Mouse (Mus musculus) embryonic facial prominence, embryonic 11.5 days (tissue): ENCODE measurements around the gene Prkd1. TPM values are rescaled to one million over a fixed set of nuclear protein-coding genes. Genes with fewer than 3 reads are reported as not detected.

Experiments
- ATAC-seq: fragments of 200-750 bp; cut with Nextera tagmentation; replicated peaks from 2 replicates; pipeline ENCODE4 v1.8.0; 2017; ENCODE audit warnings: low read depth; ENCODE audit not compliant: insufficient number of reproducible peaks, low FRiP score, low TSS enrichment
- DNase-seq: peaks from one replicate; pipeline ENCODE4 v3.0.0-alpha.2; 2015; ENCODE audit warnings: low spot score
- H3K27ac ChIP-seq: fragments of 300-500 bp; sonication (generic); replicated peaks from 2 replicates; pipeline ENCODE4 v1.5.1; 2014; ENCODE audit warnings: mild to moderate bottlenecking, low read depth, low read length, control low read depth
- H3K27me3 ChIP-seq: fragments of 300-500 bp; sonication (generic); 2 replicates; pipeline ENCODE4 v1.6.1; 2014; ENCODE audit warnings: mild to moderate bottlenecking, low read length, moderate library complexity, mixed read lengths; ENCODE audit not compliant: control insufficient read depth, insufficient read depth
- H3K36me3 ChIP-seq: fragments of 300-500 bp; sonication (generic); replicated peaks from 2 replicates; pipeline ENCODE4 v1.6.1; 2014; ENCODE audit warnings: low read depth, mild to moderate bottlenecking, low read length, moderate library complexity, mixed read lengths; ENCODE audit not compliant: control insufficient read depth, insufficient read depth
- H3K4me1 ChIP-seq: fragments of 300-500 bp; sonication (generic); 2 replicates; pipeline ENCODE4 v1.6.1; 2014; ENCODE audit warnings: low read length, mixed read lengths; ENCODE audit not compliant: control insufficient read depth, insufficient read depth
- H3K4me2 ChIP-seq: fragments of 300-500 bp; sonication (generic); 2 replicates; pipeline ENCODE4 v1.6.1; 2014; ENCODE audit warnings: low read depth, mild to moderate bottlenecking, control low read depth, low read length, moderate library complexity
- H3K4me3 ChIP-seq: fragments of 300-500 bp; sonication (generic); 2 replicates; pipeline ENCODE4 v1.5.1; 2014; ENCODE audit warnings: low read depth, low read length, control low read depth
- H3K9ac ChIP-seq: fragments of 300-500 bp; sonication (generic); replicated peaks from 2 replicates; pipeline ENCODE4 v1.6.1; 2014; ENCODE audit warnings: mild to moderate bottlenecking, control low read depth, low read length
- H3K9me3 ChIP-seq: fragments of 300-500 bp; sonication (generic); replicated peaks from 2 replicates; pipeline ENCODE4 v1.6.1; 2016; ENCODE audit warnings: mild to moderate bottlenecking, low read length, inconsistent platforms, mixed read lengths; ENCODE audit not compliant: control insufficient read depth
- WGBS: fragments of 180-500 bp; shearing (Covaris S2); extraction: QIAGEN DNeasy Blood & Tissue Kit; methylation state at CpG from one replicate; pipeline ENCODE4 v1.1.7; 2014; 5-methylcytosine and 5-hydroxymethylcytosine counted together
- polyA plus RNA-seq: library from polyadenylated mRNA; unstranded; fragments of >200 nt; fragmentation: Nextera tagmentation; extraction: Ambion mirVana; gene quantifications from 2 replicates; pipeline ENCODE4 v1.2.1, GENCODE M21; 2014

The Prkd1 gene
- polyA plus RNA-seq, 1 experiment from 2014 or later = 7.3 TPM

GRCm38 (mm10) chr12:50546394-50546793 lies 102.5 kb downstream of the Prkd1 start:
- no peak overlapping the region for H3K9ac ChIP-seq
- no peak for ATAC-seq
- DNase-seq = no peak
- no peak overlapping the region for H3K4me3 ChIP-seq
- H3K9me3 ChIP-seq = no peaks in the 10 kb centered on the region
- no peaks in the 10 kb centered on the region for H3K4me1 ChIP-seq
- H3K27ac ChIP-seq = no peak overlapping the region
- WGBS = 91% methylated on average over 5 of the region's 5 CpGs
- no peaks in the 10 kb centered on the region for H3K27me3 ChIP-seq
- no peak overlapping the region for H3K4me2 ChIP-seq
- no peaks in the 10 kb centered on the region for H3K36me3 ChIP-seq

- ATAC-seq (no peak), DNase-seq (no peak)
- Histone ChIP-seq H3K4me3 (no peak overlapping the region), H3K27ac (no peak overlapping the region), H3K36me3 (no peaks in the 10 kb centered on the region), H3K4me1 (no peaks in the 10 kb centered on the region), H3K27me3 (no peaks in the 10 kb centered on the region), H3K9ac (no peak overlapping the region), H3K4me2 (no peak overlapping the region), H3K9me3 (no peaks in the 10 kb centered on the region)
- 52% methylated on average over 5 of the region's 5 CpGs for WGBS
These were observed 103.3 kb downstream of the Prkd1 start for GRCm38 (mm10) chr12:50545610-50545919.

- H3K9ac ChIP-seq = no peak overlapping the region
- no peak for DNase-seq
- WGBS = 46% methylated on average over 8 of the region's 8 CpGs
- no peaks in the 10 kb centered on the region for H3K4me1 ChIP-seq
- H3K4me2 ChIP-seq = no peak overlapping the region
- no peak for ATAC-seq
- no peaks in the 10 kb centered on the region for H3K36me3 ChIP-seq
- no peak overlapping the region for H3K4me3 ChIP-seq
- H3K27ac ChIP-seq = no peak overlapping the region
- no peaks in the 10 kb centered on the region for H3K9me3 ChIP-seq
- H3K27me3 ChIP-seq = no peaks in the 10 kb centered on the region
These were observed 103.9 kb downstream of the Prkd1 start for GRCm38 (mm10) chr12:50544855-50545609.

GRCm38 (mm10) chr12:50540793-50541192 lies 108.1 kb downstream of the Prkd1 start:
- Histone ChIP-seq H3K9me3 (no peaks in the 10 kb centered on the region), H3K36me3 (no peaks in the 10 kb centered on the region), H3K4me1 (no peaks in the 10 kb centered on the region), H3K4me2 (no peak overlapping the region), H3K9ac (no peak overlapping the region), H3K27me3 (no peaks in the 10 kb centered on the region), H3K27ac (no peak overlapping the region), H3K4me3 (no peak overlapping the region)
- DNase-seq = no peak
- 88% methylated on average over 5 of the region's 5 CpGs for WGBS
- no peak for ATAC-seq

- DNase-seq (no peak), ATAC-seq (no peak)
- Histone ChIP-seq H3K9ac (no peak overlapping the region), H3K4me3 (no peak overlapping the region), H3K36me3 (no peaks in the 10 kb centered on the region), H3K9me3 (no peaks in the 10 kb centered on the region), H3K4me1 (no peaks in the 10 kb centered on the region), H3K4me2 (no peak overlapping the region), H3K27ac (no peak overlapping the region), H3K27me3 (no peaks in the 10 kb centered on the region)
- 88% methylated on average over 3 of the region's 3 CpGs for WGBS
These were observed 110.5 kb downstream of the Prkd1 start for GRCm38 (mm10) chr12:50538296-50538965.

- Histone ChIP-seq H3K4me2 (no peak overlapping the region), H3K9ac (no peak overlapping the region), H3K4me1 (no peaks in the 10 kb centered on the region), H3K27ac (no peak overlapping the region), H3K27me3 (no peaks in the 10 kb centered on the region), H3K4me3 (no peak overlapping the region), H3K36me3 (no peaks in the 10 kb centered on the region), H3K9me3 (no peaks in the 10 kb centered on the region)
- WGBS = 84% methylated on average over 2 of the region's 2 CpGs
- ATAC-seq (no peak), DNase-seq (no peak)
These were observed 111.1 kb downstream of the Prkd1 start for GRCm38 (mm10) chr12:50537761-50538160.

GRCm38 (mm10) chr12:50537006-50537405 lies 111.9 kb downstream of the Prkd1 start:
- WGBS = 38% methylated on average over 1 of the region's 1 CpGs
- Histone ChIP-seq H3K4me3 (no peak overlapping the region), H3K36me3 (no peaks in the 10 kb centered on the region), H3K9ac (no peak overlapping the region), H3K9me3 (no peaks in the 10 kb centered on the region), H3K4me2 (no peak overlapping the region), H3K27ac (no peak overlapping the region), H3K4me1 (no peaks in the 10 kb centered on the region), H3K27me3 (no peaks in the 10 kb centered on the region)
- DNase-seq = no peak
- ATAC-seq = no peak

- DNase-seq = no peak
- H3K9me3 ChIP-seq = no peaks in the 10 kb centered on the region
- no peak overlapping the region for H3K9ac ChIP-seq
- H3K27me3 ChIP-seq = no peaks in the 10 kb centered on the region
- no peak for ATAC-seq
- no peak overlapping the region for H3K4me2 ChIP-seq
- H3K36me3 ChIP-seq = no peaks in the 10 kb centered on the region
- no peak overlapping the region for H3K27ac ChIP-seq
- 93% methylated on average over 1 of the region's 1 CpGs for WGBS
- H3K4me1 ChIP-seq = no peaks in the 10 kb centered on the region
- H3K4me3 ChIP-seq = no peak overlapping the region
These were observed 120.3 kb downstream of the Prkd1 start for GRCm38 (mm10) chr12:50528633-50529032.
